Mouse (Mus musculus) liver, adult 2 months (tissue): ENCODE measurements at regions not wholly inside any gene's neighbourhood (a gene's known extent, or its start where the extent isn't known, plus 50 kb on each side); places are given as distances from the start of the nearest gene placed in this dataset.

Source experiments
- DNase-seq: peaks from one replicate; pipeline ENCODE4 v3.0.0-alpha.2; 2011; ENCODE audit warnings: low read depth, low spot score; ENCODE audit errors: extremely low read depth
- H3K27ac ChIP-seq: fragments of 200-500 bp; replicated peaks from 2 replicates; pipeline ENCODE4 v1.5.1; 2012; ENCODE audit warnings: low read depth, mild to moderate bottlenecking, control low read depth, inconsistent platforms, low read length; ENCODE audit not compliant: insufficient read depth
- H3K27me3 ChIP-seq: fragments of 200-500 bp; 2 replicates; pipeline ENCODE4 v1.6.1; 2012; ENCODE audit warnings: mild to moderate bottlenecking, moderate library complexity, low read length, inconsistent platforms; ENCODE audit not compliant: control insufficient read depth, insufficient read depth
- H3K36me3 ChIP-seq: fragments of 200-500 bp; 2 replicates; pipeline ENCODE4 v1.6.1; 2012; ENCODE audit warnings: low read length, inconsistent platforms; ENCODE audit not compliant: control insufficient read depth, insufficient read depth
- H3K4me1 ChIP-seq: fragments of 200-500 bp; 2 replicates; pipeline ENCODE4 v1.6.1; 2011; ENCODE audit warnings: low read length; ENCODE audit not compliant: control insufficient read depth, insufficient read depth
- H3K4me3 ChIP-seq: fragments of 200-500 bp; 2 replicates; pipeline ENCODE4 v1.5.1; 2011; ENCODE audit warnings: low read depth, mild to moderate bottlenecking, control low read depth, low read length, moderate library complexity; ENCODE audit not compliant: insufficient read depth
- H3K79me2 ChIP-seq: fragments of 200-500 bp; 2 replicates; pipeline ENCODE4 v1.6.1; 2012; ENCODE audit warnings: inconsistent platforms, mild to moderate bottlenecking, low read length, moderate library complexity; ENCODE audit not compliant: control insufficient read depth, insufficient read depth
- H3K9ac ChIP-seq: fragments of 200-500 bp; 2 replicates; pipeline ENCODE4 v1.6.1; 2012; ENCODE audit warnings: low read depth, mild to moderate bottlenecking, control low read depth, inconsistent platforms, low read length
- CTCF ChIP-seq: fragments of 200-500 bp; IDR thresholded peaks from 2 replicates; pipeline ENCODE4 v1.5.1; 2011; ENCODE audit warnings: low read depth, low read length, control low read depth
- POLR2A ChIP-seq: fragments of 200-500 bp; IDR thresholded peaks from 2 replicates; pipeline ENCODE4 v1.6.1; 2011; ENCODE audit warnings: low read length, control low read depth; ENCODE audit not compliant: insufficient read depth; ENCODE audit errors: extremely low read depth
- WGBS: fragments of 180-500 bp; shearing (Covaris S2); methylation state at CpG from one replicate; pipeline ENCODE4 v1.1.7; 2018; 5-methylcytosine and 5-hydroxymethylcytosine counted together

DNA sequence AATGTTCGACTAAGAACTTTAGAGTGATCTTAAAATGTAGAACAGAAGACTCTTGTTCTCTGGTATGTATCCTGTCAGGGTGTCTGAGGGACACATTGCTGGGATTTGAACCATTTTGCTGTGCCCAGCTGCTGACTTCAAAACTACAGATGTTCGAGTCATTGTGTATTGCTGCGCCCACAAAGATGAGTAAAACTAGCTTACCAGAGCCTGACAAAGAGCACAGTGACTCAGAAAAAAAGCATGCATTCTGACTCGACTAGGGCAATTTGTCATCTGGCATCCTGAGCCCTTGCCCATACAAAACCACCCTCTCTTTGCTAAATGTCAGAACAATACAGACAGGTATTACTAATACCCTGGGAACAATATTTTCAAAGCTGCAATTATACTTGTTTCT lies 438.6 kb upstream of the Tenm3 start:
- TF ChIP-seq POLR2A (no peak), CTCF (no peak)
- DNase-seq = no peak
- Histone ChIP-seq H3K4me1 (no peaks in the 10 kb centered on the region), H3K9ac (no peak overlapping the region), H3K79me2 (no peaks in the 10 kb centered on the region), H3K36me3 (no peaks in the 10 kb centered on the region), H3K27ac (no peak overlapping the region), H3K27me3 (no peaks in the 10 kb centered on the region), H3K4me3 (no peak overlapping the region)
- WGBS = 70% methylated on average over 4 of the region's 4 CpGs

DNA sequence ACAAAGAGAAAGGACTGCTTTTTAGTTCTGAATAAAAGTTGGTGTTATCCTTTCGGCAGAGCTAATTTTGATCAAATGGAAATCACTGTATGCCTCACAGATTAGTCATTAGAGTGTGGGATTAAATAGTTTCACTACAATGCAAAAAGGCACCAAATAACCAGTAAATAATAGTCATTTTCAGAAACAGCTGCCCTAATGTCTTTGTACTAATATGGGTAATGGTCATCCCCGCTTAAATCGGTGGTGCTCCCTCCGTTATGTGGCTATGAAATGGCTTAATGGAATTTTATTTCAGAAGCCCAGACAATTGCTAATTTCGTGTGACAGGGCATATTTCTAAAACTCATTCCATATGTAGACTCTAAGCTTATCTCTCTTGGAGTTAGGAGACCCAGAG lies 437.5 kb upstream of the Tenm3 start:
- no peaks in the 10 kb centered on the region for H3K36me3 ChIP-seq
- DNase-seq = no peak
- no peak overlapping the region for H3K4me3 ChIP-seq
- no peaks in the 10 kb centered on the region for H3K27me3 ChIP-seq
- WGBS = 77% methylated on average over 5 of the region's 5 CpGs
- no peak overlapping the region for H3K27ac ChIP-seq
- no peaks in the 10 kb centered on the region for H3K79me2 ChIP-seq
- no peak overlapping the region for H3K9ac ChIP-seq
- no peaks in the 10 kb centered on the region for H3K4me1 ChIP-seq
- TF ChIP-seq POLR2A (no peak), CTCF (no peak)

DNA sequence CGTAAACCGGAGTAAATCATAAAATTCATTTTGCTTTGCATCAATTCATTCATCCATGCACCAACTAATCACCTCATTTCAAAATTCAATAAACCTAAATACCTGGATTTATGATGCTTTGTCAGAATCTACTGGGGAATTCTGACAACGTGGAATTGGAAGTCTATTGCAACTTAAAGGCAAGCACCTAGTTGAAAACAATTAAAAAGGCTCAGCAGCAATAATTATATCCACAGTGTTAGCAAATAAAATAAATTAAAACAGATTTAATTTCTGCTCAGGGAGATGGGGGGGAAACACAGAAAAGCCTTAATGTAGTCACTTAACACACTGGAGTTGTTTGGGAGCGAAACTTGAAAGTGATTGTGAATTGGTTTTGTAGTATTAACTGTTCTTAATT lies 430.3 kb upstream of the Tenm3 start:
- Histone ChIP-seq H3K4me1 (no peaks in the 10 kb centered on the region), H3K4me3 (no peak overlapping the region), H3K9ac (no peak overlapping the region), H3K36me3 (no peaks in the 10 kb centered on the region), H3K27me3 (no peaks in the 10 kb centered on the region), H3K79me2 (no peaks in the 10 kb centered on the region), H3K27ac (no peak overlapping the region)
- 88% methylated on average over 4 of the region's 4 CpGs for WGBS
- TF ChIP-seq POLR2A (no peak), CTCF (no peak)
- no peak for DNase-seq

DNA sequence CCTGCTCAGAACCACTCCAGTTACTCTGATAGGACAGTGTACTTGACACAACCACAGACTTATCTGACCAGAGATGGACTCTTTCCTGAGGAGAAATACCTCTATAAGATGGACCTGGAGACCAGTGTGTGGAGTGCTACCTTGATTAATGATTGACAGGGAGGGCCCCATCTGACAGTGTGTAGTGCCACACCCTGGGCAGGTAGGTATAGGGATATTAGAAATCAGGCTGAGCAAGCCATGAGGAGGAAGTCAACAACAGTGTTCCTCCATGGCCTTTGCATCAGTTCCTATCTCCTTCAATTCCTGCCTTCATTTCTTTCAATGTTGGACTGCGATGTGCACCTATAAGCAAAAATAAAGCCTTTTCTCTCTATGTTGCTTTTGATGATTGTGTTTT lies 429.4 kb upstream of the Tenm3 start:
- no peak overlapping the region for H3K9ac ChIP-seq

DNA sequence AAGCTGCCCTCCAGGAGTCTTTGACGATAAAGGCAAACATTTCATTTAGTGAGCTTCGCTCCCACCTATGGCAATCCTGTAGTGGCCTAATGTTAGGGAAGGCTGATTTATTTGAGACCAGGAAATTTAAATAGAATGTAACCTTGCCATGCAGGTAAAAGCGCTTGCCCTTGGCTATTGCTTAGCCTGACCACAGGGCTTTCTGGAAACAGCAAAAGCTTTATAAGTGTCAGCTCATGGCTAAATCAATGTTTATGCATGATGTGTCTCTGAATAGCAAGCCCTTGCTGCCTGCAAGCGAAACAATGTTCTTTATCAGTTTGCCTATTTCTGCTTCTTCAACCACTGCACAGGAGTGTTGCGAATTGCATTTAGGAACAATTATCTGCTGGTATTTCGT lies 419.7 kb upstream of the Tenm3 start:
- H3K27ac ChIP-seq = no peak overlapping the region
- no peaks in the 10 kb centered on the region for H3K27me3 ChIP-seq
- H3K79me2 ChIP-seq = no peaks in the 10 kb centered on the region
- no peak overlapping the region for H3K9ac ChIP-seq
- no peaks in the 10 kb centered on the region for H3K4me1 ChIP-seq
- no peaks in the 10 kb centered on the region for H3K36me3 ChIP-seq
- 79% methylated on average over 6 of the region's 6 CpGs for WGBS
- no peak overlapping the region for H3K4me3 ChIP-seq
- no peak for DNase-seq
- TF ChIP-seq POLR2A (no peak), CTCF (no peak)

More for the DNA sequence above, 429.4 kb upstream of the Tenm3 start:
- WGBS = 98% methylated on average over 1 of the region's 1 CpGs
- Histone ChIP-seq H3K27me3 (no peaks in the 10 kb centered on the region), H3K4me1 (no peaks in the 10 kb centered on the region), H3K79me2 (no peaks in the 10 kb centered on the region), H3K4me3 (no peak overlapping the region), H3K27ac (no peak overlapping the region), H3K36me3 (no peaks in the 10 kb centered on the region)
- DNase-seq = no peak
- TF ChIP-seq POLR2A (no peak), CTCF (no peak)

DNA sequence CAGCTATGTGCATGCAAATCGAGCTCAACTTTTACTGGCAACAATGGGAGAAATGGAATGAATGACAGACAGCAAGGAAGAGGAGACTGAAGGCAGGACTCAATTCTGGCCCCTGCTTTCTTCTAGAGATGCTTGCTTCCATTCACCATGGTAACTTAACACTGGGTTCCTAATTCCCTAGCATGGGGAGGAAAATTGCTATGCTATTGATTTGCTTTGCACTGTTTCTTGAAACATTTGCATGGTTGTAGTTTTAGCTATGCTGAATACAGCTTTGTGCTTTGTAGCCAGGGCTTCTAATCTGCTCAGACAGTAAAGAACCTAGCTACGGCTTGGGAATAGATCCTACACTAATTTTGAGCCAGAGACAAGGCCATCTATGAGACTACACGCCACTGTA lies 419.0 kb upstream of the Tenm3 start:
- TF ChIP-seq POLR2A = no peak
- no peak for TF ChIP-seq CTCF

More for the DNA sequence above, 419.0 kb upstream of the Tenm3 start:
- Histone ChIP-seq H3K36me3 (no peaks in the 10 kb centered on the region), H3K4me3 (no peak overlapping the region), H3K79me2 (no peaks in the 10 kb centered on the region), H3K4me1 (no peaks in the 10 kb centered on the region), H3K9ac (no peak overlapping the region), H3K27me3 (no peaks in the 10 kb centered on the region), H3K27ac (no peak overlapping the region)
- 69% methylated on average over 3 of the region's 3 CpGs for WGBS
- DNase-seq = no peak
